Mouse (Mus musculus): ENCODE results near the gene Sox6. TPM values are rescaled to one million over a fixed set of nuclear protein-coding genes. Genes with fewer than 3 reads are reported as not detected.

Gene Sox6
- total and polyA plus RNA-seq, 3 experiments: 2.3 to 162 (median 3.8) TPM

DNA sequence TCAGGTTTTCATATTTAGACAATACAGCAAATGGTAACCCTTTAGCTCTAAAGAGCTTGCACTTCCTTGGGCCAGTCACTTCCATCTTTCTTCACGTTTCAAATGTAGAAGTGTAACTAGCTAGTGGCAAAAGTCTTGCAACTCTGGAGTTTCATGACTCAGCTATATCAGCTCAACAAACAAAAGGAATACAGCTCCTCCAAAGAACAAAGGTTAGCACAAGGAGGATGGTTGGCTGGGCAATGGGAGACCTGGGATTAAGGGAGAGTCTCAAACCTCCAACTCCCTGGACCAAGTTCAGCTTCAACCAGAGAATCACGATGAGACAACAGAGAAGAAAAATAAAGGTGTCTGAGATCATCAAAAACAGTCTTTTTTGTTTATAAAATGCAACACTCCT lies 174.2 kb downstream of the Sox6 start:
- no peaks in the 10 kb centered on the region for H3K27me3 ChIP-seq (ENCODE audit: insufficient read depth, low read length)
- H3K36me3 ChIP-seq (replicated peaks): no peaks in the 10 kb centered on the region
- ATAC-seq (ENCODE audit: extremely low read depth, insufficient number of reproducible peaks, low FRiP score, poor library complexity, severe bottlenecking): no peak
- no peaks in the 10 kb centered on the region for H3K9me3 ChIP-seq (replicated peaks)
- peaks cover 19% of the 10 kb centered on the region for H3K4me1 ChIP-seq (ENCODE audit: insufficient read depth, low read depth, low read length)
- TF ChIP-seq TAL1 (conservative IDR thresholded peaks at IDR 0.05; ENCODE audit: low read depth, low read length) (no peak), GATA2 (IDR thresholded peaks at IDR 0.05; ENCODE audit: borderline replicate concordance, low read depth, low read length) (no peak), POLR2AphosphoS5 (IDR thresholded peaks at IDR 0.05; ENCODE audit: insufficient replicate concordance, low read depth, low read length) (no peak), CTCF (IDR thresholded peaks at IDR 0.05; ENCODE audit: low read depth, low read length) (no peak), GATA1 (IDR thresholded peaks at IDR 0.05; ENCODE audit: borderline replicate concordance, low read length) (no peak)
- no peak for DNase-seq (ENCODE audit: low spot score)
- H3K4me3 ChIP-seq (ENCODE audit: low read depth, low read length): no peak overlapping the region

- H3K4me1 ChIP-seq (ENCODE audit: insufficient read depth, low read depth, low read length): peaks cover 5% of the 10 kb centered on the region; the same call in 1 of the 2 replicates
- ATAC-seq (ENCODE audit: extremely low read depth, insufficient number of reproducible peaks, low FRiP score, poor library complexity, severe bottlenecking): no peak
- no peaks in the 10 kb centered on the region for H3K9me3 ChIP-seq (replicated peaks)
- H3K36me3 ChIP-seq (replicated peaks): no peaks in the 10 kb centered on the region
- H3K4me3 ChIP-seq (ENCODE audit: low read depth, low read length): no peak overlapping the region
- 0 out of 2 replicates have a peak, but pooled peaks cover 4% of the 10 kb centered on the region for H3K27me3 ChIP-seq (ENCODE audit: insufficient read depth, low read length)
- no peak for TF ChIP-seq GATA1 (IDR thresholded peaks at IDR 0.05; ENCODE audit: borderline replicate concordance, low read length)
- no peak for DNase-seq (ENCODE audit: low spot score)
These were observed 178.8 kb downstream of the Sox6 start for GRCm38 (mm10) chr7:115859691-115860401.

DNA sequence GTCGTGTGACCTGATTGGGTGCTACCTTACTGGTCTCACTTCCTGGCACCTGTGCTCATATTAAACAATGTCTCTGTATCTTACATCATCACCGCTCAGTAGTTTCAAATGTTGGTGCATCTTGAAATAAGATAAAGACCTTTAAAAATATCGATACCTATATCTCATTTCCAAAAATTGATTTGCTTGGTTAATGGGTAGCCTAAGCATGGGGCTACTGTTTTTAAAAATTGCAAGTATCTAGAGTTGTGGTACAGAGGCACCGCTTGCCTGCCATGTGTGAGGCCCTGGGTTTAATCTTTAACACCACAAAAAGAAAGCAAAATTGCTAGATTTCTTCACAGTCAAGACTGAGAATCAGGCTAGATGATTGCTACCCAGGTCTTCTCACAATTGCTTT lies 187.5 kb downstream of the Sox6 start:
- DNase-seq (ENCODE audit: low spot score): no peak
- no peaks in the 10 kb centered on the region for H3K9me3 ChIP-seq (replicated peaks)
- H3K36me3 ChIP-seq (replicated peaks): no peaks in the 10 kb centered on the region
- H3K27me3 ChIP-seq (ENCODE audit: insufficient read depth, low read length): 0 out of 2 replicates have a peak, but pooled peaks cover 3% of the 10 kb centered on the region
- H3K4me1 ChIP-seq (ENCODE audit: insufficient read depth, low read depth, low read length): peaks cover 11% of the 10 kb centered on the region
- TF ChIP-seq GATA1 (IDR thresholded peaks at IDR 0.05; ENCODE audit: borderline replicate concordance, low read length): no peak
- TF ChIP-seq GATA2 (IDR thresholded peaks at IDR 0.05; ENCODE audit: borderline replicate concordance, low read depth, low read length): no peak
- TF ChIP-seq TAL1 (conservative IDR thresholded peaks at IDR 0.05; ENCODE audit: low read depth, low read length): no peak
- TF ChIP-seq CTCF (IDR thresholded peaks at IDR 0.05; ENCODE audit: low read depth, low read length): no peak
- TF ChIP-seq POLR2AphosphoS5 (IDR thresholded peaks at IDR 0.05; ENCODE audit: insufficient replicate concordance, low read depth, low read length): no peak
- ATAC-seq (ENCODE audit: extremely low read depth, insufficient number of reproducible peaks, low FRiP score, poor library complexity, severe bottlenecking): no peak
- H3K4me3 ChIP-seq (ENCODE audit: low read depth, low read length): no peak overlapping the region

- Histone ChIP-seq H3K9me3 (replicated peaks) (no peaks in the 10 kb centered on the region), H3K27me3 (ENCODE audit: insufficient read depth, low read length) (0 out of 2 replicates have a peak, but pooled peaks cover 3% of the 10 kb centered on the region), H3K4me1 (ENCODE audit: insufficient read depth, low read depth, low read length) (peaks cover 46% of the 10 kb centered on the region), H3K36me3 (replicated peaks) (no peaks in the 10 kb centered on the region), H3K4me3 (ENCODE audit: low read depth, low read length) (no peak overlapping the region)
- ATAC-seq (ENCODE audit: extremely low read depth, insufficient number of reproducible peaks, low FRiP score, poor library complexity, severe bottlenecking) (no peak), DNase-seq (ENCODE audit: low spot score) (no peak)
- TF ChIP-seq CTCF (IDR thresholded peaks at IDR 0.05; ENCODE audit: low read depth, low read length) (no peak), POLR2AphosphoS5 (IDR thresholded peaks at IDR 0.05; ENCODE audit: insufficient replicate concordance, low read depth, low read length) (no peak), TAL1 (conservative IDR thresholded peaks at IDR 0.05; ENCODE audit: low read depth, low read length) (peak; percentile 23; the same call in 1 of the 2 replicates), GATA1 (IDR thresholded peaks at IDR 0.05; ENCODE audit: borderline replicate concordance, low read length) (no peak), GATA2 (IDR thresholded peaks at IDR 0.05; ENCODE audit: borderline replicate concordance, low read depth, low read length) (no peak)
These were observed 192.7 kb downstream of the Sox6 start for GRCm38 (mm10) chr7:115845791-115846366.

- Histone ChIP-seq H3K27me3 (ENCODE audit: insufficient read depth, low read length) (0 out of 2 replicates have a peak, but pooled peaks cover 3% of the 10 kb centered on the region), H3K9me3 (replicated peaks) (no peaks in the 10 kb centered on the region), H3K4me1 (ENCODE audit: insufficient read depth, low read depth, low read length) (peaks cover 54% of the 10 kb centered on the region), H3K4me3 (ENCODE audit: low read depth, low read length) (no peak overlapping the region; the same call in 1 of the 2 replicates), H3K36me3 (replicated peaks) (no peaks in the 10 kb centered on the region)
- peak; percentile 59 for ATAC-seq (ENCODE audit: extremely low read depth, insufficient number of reproducible peaks, low FRiP score, poor library complexity, severe bottlenecking)
- DNase-seq (ENCODE audit: low spot score): no peak
- TF ChIP-seq GATA2 (IDR thresholded peaks at IDR 0.05; ENCODE audit: borderline replicate concordance, low read depth, low read length) (no peak), POLR2AphosphoS5 (IDR thresholded peaks at IDR 0.05; ENCODE audit: insufficient replicate concordance, low read depth, low read length) (no peak), CTCF (IDR thresholded peaks at IDR 0.05; ENCODE audit: low read depth, low read length) (no peak), GATA1 (IDR thresholded peaks at IDR 0.05; ENCODE audit: borderline replicate concordance, low read length) (no peak), TAL1 (conservative IDR thresholded peaks at IDR 0.05; ENCODE audit: low read depth, low read length) (peak; percentile 65)
These were observed 193.7 kb downstream of the Sox6 start for GRCm38 (mm10) chr7:115844910-115845309.

GRCm38 (mm10) chr7:115844431-115844830 lies 194.2 kb downstream of the Sox6 start:
- DNase-seq (ENCODE audit: low spot score) (no peak), ATAC-seq (ENCODE audit: extremely low read depth, insufficient number of reproducible peaks, low FRiP score, poor library complexity, severe bottlenecking) (peak; percentile 30; the same call in 1 of the 2 replicates)
- TF ChIP-seq CTCF (IDR thresholded peaks at IDR 0.05; ENCODE audit: low read depth, low read length) (no peak), GATA1 (IDR thresholded peaks at IDR 0.05; ENCODE audit: borderline replicate concordance, low read length) (no peak), GATA2 (IDR thresholded peaks at IDR 0.05; ENCODE audit: borderline replicate concordance, low read depth, low read length) (no peak), TAL1 (conservative IDR thresholded peaks at IDR 0.05; ENCODE audit: low read depth, low read length) (no peak), POLR2AphosphoS5 (IDR thresholded peaks at IDR 0.05; ENCODE audit: insufficient replicate concordance, low read depth, low read length) (no peak)
- Histone ChIP-seq H3K27me3 (ENCODE audit: insufficient read depth, low read length) (0 out of 2 replicates have a peak, but pooled peaks cover 3% of the 10 kb centered on the region), H3K4me3 (ENCODE audit: low read depth, low read length) (peak overlapping the region; percentile 50; the same call in 1 of the 2 replicates), H3K36me3 (replicated peaks) (no peaks in the 10 kb centered on the region), H3K9me3 (replicated peaks) (no peaks in the 10 kb centered on the region), H3K4me1 (ENCODE audit: insufficient read depth, low read depth, low read length) (peaks cover 55% of the 10 kb centered on the region)

All from G1E (cell line).